Mouse (Mus musculus) cerebellum, postnatal 4 days (tissue): ENCODE results near the gene Rangrf.
"Not testable (repeated sequence)": the region's sequence is repeated elsewhere in the genome, so short reads cannot be mapped to it uniquely, and the experiment has no call there.

ENCODE experiments used
- DNase-seq, 2 experiments: peaks; one replicate each; pipeline ENCODE4 v3.0.0; 2022; ENCODE audit warnings: low spot score in 2 of 2, mixed read lengths in 1 of 2

Gene Rangrf

DNA sequence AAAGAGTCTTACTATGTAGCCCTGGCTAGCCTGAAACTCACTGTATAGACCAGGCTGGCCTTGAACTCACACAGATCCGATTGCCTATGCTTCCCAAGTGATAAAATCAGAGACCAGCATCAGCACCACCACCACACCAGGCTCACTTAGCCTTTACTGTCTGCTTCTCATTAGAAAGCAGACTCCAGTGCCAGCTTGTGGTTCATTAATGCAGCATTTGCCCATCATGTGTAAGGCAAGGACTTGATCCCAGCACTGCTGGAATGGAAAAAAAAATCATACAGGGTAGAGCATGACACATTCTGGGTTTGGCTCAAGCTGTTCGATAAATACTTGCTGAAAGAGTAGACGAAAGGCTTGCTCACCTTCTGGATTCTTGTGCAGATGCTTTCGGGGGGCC is 29.0 kb downstream of the Rangrf start:
- DNase-seq: no peak

DNA sequence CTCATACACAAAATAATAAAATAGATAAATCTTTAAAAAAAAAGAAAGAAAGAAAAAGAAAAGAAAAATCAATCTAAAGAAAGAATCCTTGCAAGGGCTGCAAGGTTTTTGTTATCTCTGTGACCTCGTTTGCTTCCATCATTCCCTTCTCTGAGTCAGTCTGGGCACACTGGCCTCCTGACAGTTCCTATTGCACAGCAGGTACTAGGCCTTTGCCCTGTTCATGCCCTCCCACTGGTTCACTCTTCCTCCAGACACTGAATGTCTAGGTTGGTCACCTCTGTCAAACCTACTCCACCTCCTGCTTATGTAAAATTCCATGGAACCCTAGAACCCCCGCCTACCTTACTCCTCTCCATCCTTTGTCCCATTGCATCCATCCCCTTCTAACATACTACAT is 29.7 kb downstream of the Rangrf start:
- no peak for DNase-seq

DNA sequence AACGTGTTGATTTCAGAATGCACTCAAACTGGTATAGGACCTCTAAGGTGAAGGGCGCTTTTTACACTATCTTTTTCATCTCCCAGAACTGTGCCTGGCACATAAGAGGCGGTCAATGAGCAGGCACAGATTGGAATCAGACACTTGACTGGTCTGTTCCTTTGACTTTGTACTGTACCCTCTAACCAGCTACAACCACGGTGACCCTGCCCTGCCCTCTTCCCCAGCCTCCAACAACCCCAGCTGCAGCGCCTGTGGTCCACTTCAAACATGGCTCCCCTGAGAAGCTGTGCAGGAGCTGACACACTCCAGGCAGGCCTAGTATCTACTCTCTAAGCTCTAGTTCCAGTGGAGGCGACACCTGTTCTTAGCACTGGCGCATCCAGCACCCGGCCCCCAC is 32.3 kb downstream of the Rangrf start:
- DNase-seq: no peak

DNA sequence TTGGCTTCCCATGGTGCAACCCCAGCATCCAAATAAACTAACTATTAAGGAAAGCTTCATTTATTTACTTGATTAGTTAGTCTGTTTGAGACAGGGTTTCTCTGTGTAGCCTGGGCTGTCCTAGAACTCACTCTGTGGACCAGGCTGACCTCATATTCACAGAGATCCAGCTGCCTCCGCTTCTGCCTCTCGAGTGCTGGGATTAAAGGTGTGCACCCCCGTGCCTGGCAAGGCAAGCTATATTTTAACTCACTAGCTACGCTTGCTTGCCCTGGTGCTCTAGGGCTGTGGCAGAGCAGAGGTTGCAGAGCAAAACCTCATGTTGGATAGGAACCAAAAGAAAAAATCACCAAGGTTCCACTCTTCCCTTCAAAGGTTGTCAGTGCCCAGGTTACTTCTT is 34.5 kb downstream of the Rangrf start:
- DNase-seq: no peak

DNA sequence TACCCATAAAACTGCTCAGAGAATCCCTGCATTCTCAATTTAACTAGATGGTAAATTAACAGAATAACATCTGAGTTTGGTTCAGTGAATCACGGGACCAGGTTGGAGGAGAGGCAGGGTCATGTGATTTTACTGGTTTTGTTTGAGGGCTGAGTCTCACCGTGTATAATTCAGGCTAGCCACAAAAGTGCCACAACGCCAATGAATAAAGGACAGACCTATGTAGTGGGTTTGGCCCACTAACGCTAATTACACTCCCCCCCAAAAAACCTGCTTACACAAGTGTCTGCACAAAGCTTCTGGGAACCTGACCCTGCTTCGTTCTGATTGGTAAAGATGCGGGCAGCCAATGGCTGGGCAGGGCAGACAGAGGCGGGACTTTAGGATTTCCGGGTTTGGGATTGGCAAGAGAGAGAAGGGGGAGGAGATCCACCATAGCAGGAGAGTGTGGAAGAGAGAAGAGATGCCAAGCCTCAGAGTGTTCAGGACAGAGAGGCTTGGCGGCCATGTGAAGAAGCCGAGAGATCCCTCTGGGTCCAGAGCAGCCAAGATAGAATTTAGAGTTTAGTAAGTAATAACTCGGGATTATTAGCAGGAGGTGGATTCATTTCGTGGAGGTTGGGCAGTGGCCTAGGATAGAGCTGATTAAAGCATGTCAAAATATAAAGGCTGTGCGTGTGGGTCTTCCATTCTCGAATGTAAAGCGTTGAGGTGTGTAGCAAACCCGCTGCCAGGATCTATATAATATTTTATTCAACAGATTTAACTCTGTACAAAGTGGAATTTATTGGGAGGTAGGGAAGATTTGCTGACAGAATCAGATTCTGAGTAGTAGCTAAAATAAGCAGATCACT is 35.3 kb downstream of the Rangrf start:
- DNase-seq: peak; percentile 68 to 80

DNA sequence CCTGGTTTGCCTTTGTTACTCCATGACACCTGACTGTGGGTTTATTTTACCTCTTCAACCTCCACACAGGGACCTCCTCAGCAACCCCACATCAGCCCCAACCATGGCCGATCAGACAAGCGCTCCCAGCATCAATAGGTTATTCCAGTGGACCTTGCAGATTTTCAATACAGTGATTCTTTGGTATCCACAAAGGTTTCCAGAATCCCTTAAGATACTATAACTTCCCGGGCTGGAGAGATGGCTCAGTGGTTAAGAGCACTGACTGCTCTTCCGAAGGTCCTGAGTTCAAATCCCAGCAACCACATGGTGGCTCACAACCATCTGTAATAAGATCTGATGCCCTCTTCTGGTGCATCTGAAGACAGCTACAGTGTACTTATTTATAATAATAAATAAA is 38.0 kb downstream of the Rangrf start:
- DNase-seq: not testable (repeated sequence)

DNA sequence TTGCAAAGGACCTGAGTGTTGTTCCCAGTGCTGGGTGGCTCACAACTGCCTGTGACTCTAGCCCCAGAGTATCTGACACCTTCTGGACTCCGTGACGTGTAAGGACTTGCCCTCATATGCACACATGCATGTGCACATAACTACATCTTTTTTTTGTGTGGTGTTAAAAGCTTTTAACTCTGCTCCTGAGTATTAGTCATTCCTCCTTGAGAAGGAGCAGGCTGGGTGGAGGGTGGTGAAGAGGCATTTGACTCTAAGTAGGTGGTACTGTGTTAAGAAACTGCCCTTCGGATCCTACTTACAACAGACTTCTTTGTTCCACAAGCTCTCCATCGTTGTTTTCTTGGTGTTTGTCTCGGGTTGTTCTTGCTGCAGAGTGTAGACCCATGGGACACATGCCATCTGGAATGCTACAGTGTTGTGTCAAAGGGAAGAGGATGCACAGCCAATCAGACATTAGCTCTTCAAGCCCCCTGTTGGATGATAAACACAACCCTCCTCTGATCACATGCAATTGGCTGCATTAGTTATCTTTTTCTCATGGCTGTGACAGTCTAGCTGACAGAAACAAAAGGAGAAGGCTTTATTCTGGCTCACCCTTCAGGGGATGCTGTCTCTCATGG is 41.0 kb downstream of the Rangrf start:
- no peak for DNase-seq

DNA sequence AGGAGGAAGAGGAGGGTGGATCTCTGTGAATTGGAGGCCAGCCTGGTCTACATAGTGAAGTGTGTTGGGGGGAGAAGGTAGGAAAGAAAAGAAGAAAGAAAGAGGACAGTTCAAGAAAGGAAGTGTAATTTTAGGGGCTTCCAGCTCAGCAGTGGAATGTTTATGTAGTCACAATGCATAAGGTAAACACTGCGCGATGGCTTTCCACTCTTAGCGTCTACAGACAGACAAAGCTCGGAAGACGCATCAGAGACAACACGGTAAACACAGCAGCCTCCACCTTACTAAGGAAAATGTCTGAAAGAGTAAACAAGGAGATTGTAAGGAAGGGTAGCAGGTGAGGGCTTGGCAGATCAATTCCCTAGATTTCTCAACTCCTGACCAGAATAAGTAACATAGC is 45.0 kb downstream of the Rangrf start:
- no peak for DNase-seq

DNA sequence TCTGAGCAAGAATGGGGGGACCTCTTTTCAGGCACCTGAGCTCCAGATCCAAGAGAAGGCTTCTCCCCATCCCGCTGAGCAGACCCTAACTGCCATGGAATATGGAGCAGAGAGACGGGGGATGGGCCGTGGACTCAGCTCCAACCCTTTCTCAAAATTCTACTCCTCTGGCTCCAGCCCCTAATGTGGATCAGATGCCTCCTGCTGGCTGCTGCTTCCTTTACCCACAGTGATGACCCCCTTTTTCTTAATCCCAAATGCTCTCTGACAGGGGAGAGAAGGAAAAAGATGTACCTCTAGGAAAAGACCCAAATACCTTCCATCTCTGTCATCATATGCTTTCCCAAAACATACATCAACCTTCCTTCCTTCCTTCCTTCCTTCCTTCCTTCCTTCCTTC is 48.0 kb downstream of the Rangrf start, which contains the start of gene Odf4:
Odf4 (minus strand) TSS at position 101 of the 400 bp plus-strand sequence.
- no peak for DNase-seq

DNA sequence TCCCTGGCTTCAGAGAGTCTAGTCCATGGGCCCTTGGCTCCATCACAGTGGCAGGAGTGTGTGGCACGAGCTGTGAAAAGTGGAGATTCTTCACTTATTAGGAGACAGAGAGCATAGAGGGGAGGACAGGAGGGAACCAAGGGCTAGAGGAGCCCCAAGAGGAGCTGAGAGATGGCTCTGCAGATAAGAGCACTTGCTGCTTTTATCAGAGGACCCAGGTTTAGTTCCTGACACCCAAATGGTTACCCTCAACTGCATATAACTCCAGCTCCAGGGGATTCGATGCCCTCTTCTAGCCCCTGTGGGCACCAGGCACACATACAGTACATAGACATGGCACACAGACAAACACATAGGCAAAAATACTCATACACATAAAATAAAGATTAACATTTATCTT is 50.2 kb downstream of the Rangrf start:
- no peak for DNase-seq

DNA sequence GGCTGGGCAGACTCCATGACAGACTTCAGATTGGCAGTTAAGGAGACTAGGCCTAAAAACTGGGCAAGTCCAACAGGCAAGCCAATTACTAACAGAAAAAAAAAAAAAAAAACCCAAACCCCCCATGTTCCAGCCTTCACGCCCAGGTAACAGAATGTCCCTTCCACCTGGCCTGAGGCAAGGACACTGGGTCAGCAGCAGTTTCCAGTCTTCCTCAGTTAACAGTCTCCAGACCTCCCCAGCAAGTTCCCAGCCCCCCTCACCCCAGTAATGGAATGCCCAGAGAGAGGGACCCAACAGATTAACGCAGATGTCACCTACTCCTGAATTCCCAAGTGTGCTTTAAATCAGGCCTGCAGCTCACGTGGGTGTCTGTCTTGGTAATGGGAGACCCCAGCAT is 51.8 kb downstream of the Rangrf start:
- no peak for DNase-seq
